Mouse (Mus musculus): ENCODE measurements at regions not wholly inside any gene's neighbourhood (a gene's known extent, or its start where the extent isn't known, plus 50 kb on each side); places are given as distances from the start of the nearest gene placed in this dataset.

DNA sequence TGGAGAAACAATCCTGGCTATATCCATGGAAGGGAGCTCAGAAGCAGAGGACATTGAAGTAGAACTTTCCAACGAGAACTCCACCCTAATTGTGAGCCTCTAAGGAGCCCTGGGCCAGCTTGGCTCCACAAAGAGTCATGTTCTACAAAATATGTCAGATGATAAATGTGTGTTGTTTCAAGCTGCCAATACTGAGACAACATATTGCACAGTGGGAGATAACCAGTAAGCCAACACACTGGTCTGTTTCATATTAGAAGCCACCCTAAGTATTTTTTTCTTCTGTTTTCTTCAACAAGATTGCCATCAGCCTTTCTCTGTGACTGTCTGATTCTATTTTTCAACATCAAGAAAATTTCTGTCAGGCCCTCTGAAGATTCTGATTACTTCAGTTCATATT is 289.5 kb upstream of the Pitrm1 start:
- H3K79me2 ChIP-seq (ENCODE audit: control insufficient read depth, insufficient read depth, low read length, poor library complexity) = no peaks in the 10 kb centered on the region
- H3K4me1 ChIP-seq (ENCODE audit: control insufficient read depth in 1 of 2, insufficient read depth in 2 of 2, low read length in 2 of 2) = no peaks in the 10 kb centered on the region
- H3K27me3 ChIP-seq (ENCODE audit: control insufficient read depth in 1 of 2, insufficient read depth in 2 of 2, low read length in 2 of 2) = no peaks in the 10 kb centered on the region
- H3K36me3 ChIP-seq (ENCODE audit: control insufficient read depth in 1 of 2, insufficient read depth in 2 of 2, low read length in 2 of 2) = no peaks in the 10 kb centered on the region
- TF ChIP-seq CHD1 (IDR thresholded peaks at IDR 0.05; ENCODE audit: low read depth, low read length) (no peak), MAZ (IDR thresholded peaks at IDR 0.05; ENCODE audit: low read depth, low read length) (no peak), TBP (IDR thresholded peaks at IDR 0.05; ENCODE audit: low read depth, low read length) (no peak)
- no peak for DNase-seq (ENCODE audit: low read depth, low spot score)
- H3K4me3 ChIP-seq (ENCODE audit: control insufficient read depth in 1 of 2, insufficient read depth in 1 of 2, low read depth in 2 of 2, low read length in 2 of 2) = no peak overlapping the region
- no peak overlapping the region for H3K9ac ChIP-seq (ENCODE audit: control insufficient read depth, low read depth, low read length, poor library complexity, severe bottlenecking)
- H3K27ac ChIP-seq (ENCODE audit: control insufficient read depth, low read depth, low read length) = no peak overlapping the region
- H3K9me3 ChIP-seq (replicated peaks; ENCODE audit: insufficient read depth, low read length) = no peaks in the 10 kb centered on the region

DNA sequence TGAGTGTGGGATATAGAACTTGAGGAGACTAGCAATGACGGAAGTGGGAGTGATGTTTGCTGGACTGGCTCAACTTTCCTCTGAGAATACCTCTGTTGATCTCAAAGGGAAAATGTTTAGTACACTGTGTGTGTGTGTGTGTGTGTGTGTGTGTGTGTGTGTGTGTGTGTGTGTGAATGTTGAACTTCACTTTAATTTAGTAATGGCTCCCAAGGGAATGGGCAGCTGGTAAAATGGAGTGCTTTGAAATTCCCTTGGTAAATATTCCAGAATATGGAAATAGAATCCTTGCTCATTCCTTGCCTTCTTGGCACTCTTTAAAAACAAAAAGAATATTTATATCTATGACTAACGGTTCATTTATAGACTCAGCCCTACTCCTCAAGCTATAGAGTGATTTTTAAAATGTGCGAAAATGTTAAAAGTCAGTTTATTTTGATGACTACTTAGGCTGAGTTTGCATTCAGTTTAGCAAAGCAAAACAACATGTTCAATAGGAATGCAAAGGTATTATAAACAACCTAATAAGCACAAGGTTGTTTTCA is 287.6 kb upstream of the Pitrm1 start:
- Histone ChIP-seq H3K79me2 (ENCODE audit: control insufficient read depth, insufficient read depth, low read length, poor library complexity) (no peaks in the 10 kb centered on the region), H3K27me3 (ENCODE audit: control insufficient read depth in 1 of 2, insufficient read depth in 2 of 2, low read length in 2 of 2) (no peaks in the 10 kb centered on the region)
- TF ChIP-seq KAT2A (conservative IDR thresholded peaks at IDR 0.05; ENCODE audit: low read depth, low read length) (no peak), POLR2A (IDR thresholded peaks at IDR 0.05; ENCODE audit: control insufficient read depth in 1 of 2, insufficient read depth in 1 of 2, low read depth in 1 of 2, low read length in 2 of 2, poor library complexity in 1 of 2) (no peak), CHD2 (IDR thresholded peaks at IDR 0.05; ENCODE audit: low read length) (no peak), JUND (IDR thresholded peaks at IDR 0.05; ENCODE audit: low read depth, low read length) (no peak), ZKSCAN1 (IDR thresholded peaks at IDR 0.05; ENCODE audit: low read depth, low read length) (no peak), NRF1 (IDR thresholded peaks at IDR 0.05; ENCODE audit: insufficient read depth, low read depth, low read length, poor library complexity, severe bottlenecking) (no peak), MYC (IDR thresholded peaks at IDR 0.05; ENCODE audit: low read depth, low read length) (no peak), UBTF (IDR thresholded peaks at IDR 0.05; ENCODE audit: borderline replicate concordance, insufficient read depth, low read depth, low read length) (no peak), CTCF (IDR thresholded peaks at IDR 0.05 in 2 of 3, conservative IDR thresholded peaks at IDR 0.05 in 1 of 3; ENCODE audit: control insufficient read depth in 1 of 3, insufficient read depth in 1 of 3, low read depth in 2 of 3, low read length in 3 of 3, poor library complexity in 1 of 3, severe bottlenecking in 1 of 3) (no peak), ELF1 (IDR thresholded peaks at IDR 0.05; ENCODE audit: low read depth, low read length) (no peak)

DNA sequence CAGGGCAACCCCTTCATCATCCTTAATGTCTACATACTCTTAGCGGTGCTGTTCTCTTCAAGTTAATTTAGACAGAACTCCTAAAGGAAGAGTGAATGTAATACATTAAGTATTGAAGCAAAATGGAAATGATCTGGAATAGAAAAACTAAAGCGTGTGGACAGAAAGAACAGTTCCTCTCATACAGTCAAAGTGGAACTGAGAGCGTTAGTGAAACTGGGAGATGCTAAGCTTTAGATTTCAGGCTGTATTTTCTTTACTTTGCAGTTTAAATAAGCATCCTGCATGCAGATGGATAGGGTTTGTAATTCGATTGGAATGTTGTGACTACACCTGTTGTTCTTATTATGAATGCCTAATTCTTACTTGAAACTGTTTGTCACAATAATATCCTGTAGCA is 286.5 kb upstream of the Pitrm1 start:
- H3K79me2 ChIP-seq (ENCODE audit: control insufficient read depth, insufficient read depth, low read length, poor library complexity) = no peaks in the 10 kb centered on the region
- H3K36me3 ChIP-seq (ENCODE audit: control insufficient read depth in 1 of 2, insufficient read depth in 2 of 2, low read length in 2 of 2) = no peaks in the 10 kb centered on the region
- H3K27me3 ChIP-seq (ENCODE audit: control insufficient read depth in 1 of 2, insufficient read depth in 2 of 2, low read length in 2 of 2) = no peaks in the 10 kb centered on the region
- DNase-seq (ENCODE audit: low read depth, low spot score) = no peak
- H3K4me3 ChIP-seq (ENCODE audit: control insufficient read depth in 1 of 2, insufficient read depth in 1 of 2, low read depth in 2 of 2, low read length in 2 of 2) = no peak overlapping the region
- no peaks in the 10 kb centered on the region for H3K9me3 ChIP-seq (replicated peaks; ENCODE audit: insufficient read depth, low read length)
- no peaks in the 10 kb centered on the region for H3K4me1 ChIP-seq (ENCODE audit: control insufficient read depth in 1 of 2, insufficient read depth in 2 of 2, low read length in 2 of 2)
- TF ChIP-seq TBP (IDR thresholded peaks at IDR 0.05; ENCODE audit: low read depth, low read length) = no peak
- TF ChIP-seq CTCF (IDR thresholded peaks at IDR 0.05 in 2 of 3, conservative IDR thresholded peaks at IDR 0.05 in 1 of 3; ENCODE audit: control insufficient read depth in 1 of 3, insufficient read depth in 1 of 3, low read depth in 2 of 3, low read length in 3 of 3, poor library complexity in 1 of 3, severe bottlenecking in 1 of 3) = no peak
- TF ChIP-seq TCF12 (IDR thresholded peaks at IDR 0.05; ENCODE audit: low read depth, low read length) = no peak
- TF ChIP-seq ETS1 (IDR thresholded peaks at IDR 0.05; ENCODE audit: low read depth, low read length) = no peak
- no peak for TF ChIP-seq MAFK (IDR thresholded peaks at IDR 0.05; ENCODE audit: borderline replicate concordance, low read depth, low read length)
- no peak for TF ChIP-seq HCFC1 (IDR thresholded peaks at IDR 0.05; ENCODE audit: low read depth, low read length)
- no peak for TF ChIP-seq RCOR1 (IDR thresholded peaks at IDR 0.05; ENCODE audit: low read depth, low read length)
- TF ChIP-seq MYC (IDR thresholded peaks at IDR 0.05; ENCODE audit: low read depth, low read length) = no peak
- TF ChIP-seq MAX (IDR thresholded peaks at IDR 0.05; ENCODE audit: low read length) = no peak
- TF ChIP-seq MYB (IDR thresholded peaks at IDR 0.05; ENCODE audit: low read depth, low read length) = no peak
- TF ChIP-seq UBTF (IDR thresholded peaks at IDR 0.05; ENCODE audit: borderline replicate concordance, insufficient read depth, low read depth, low read length) = no peak
- no peak for TF ChIP-seq MAZ (IDR thresholded peaks at IDR 0.05; ENCODE audit: low read depth, low read length)
- no peak for TF ChIP-seq USF1 (IDR thresholded peaks at IDR 0.05; ENCODE audit: low read depth, low read length)
- TF ChIP-seq POLR2AphosphoS2 (IDR thresholded peaks at IDR 0.05; ENCODE audit: low read length) = no peak
- TF ChIP-seq ZNF384 (IDR thresholded peaks at IDR 0.05; ENCODE audit: low read depth, low read length) = no peak
- no peak for TF ChIP-seq POLR2AphosphoS5 (IDR thresholded peaks at IDR 0.05; ENCODE audit: borderline replicate concordance, low read depth, low read length)
- no peak for TF ChIP-seq KAT2A (conservative IDR thresholded peaks at IDR 0.05; ENCODE audit: low read depth, low read length)
- TF ChIP-seq GATA1 (IDR thresholded peaks at IDR 0.05; ENCODE audit: low read depth, low read length) = no peak
- no peak overlapping the region for H3K27ac ChIP-seq (ENCODE audit: control insufficient read depth, low read depth, low read length)
- H3K9ac ChIP-seq (ENCODE audit: control insufficient read depth, low read depth, low read length, poor library complexity, severe bottlenecking) = no peak overlapping the region

More for the DNA sequence above, 287.6 kb upstream of the Pitrm1 start:
- no peak overlapping the region for H3K4me3 ChIP-seq (ENCODE audit: control insufficient read depth in 1 of 2, insufficient read depth in 1 of 2, low read depth in 2 of 2, low read length in 2 of 2)
- DNase-seq (ENCODE audit: low read depth, low spot score) = no peak
- no peak overlapping the region for H3K9ac ChIP-seq (ENCODE audit: control insufficient read depth, low read depth, low read length, poor library complexity, severe bottlenecking)
- H3K36me3 ChIP-seq (ENCODE audit: control insufficient read depth in 1 of 2, insufficient read depth in 2 of 2, low read length in 2 of 2) = no peaks in the 10 kb centered on the region
- no peak overlapping the region for H3K27ac ChIP-seq (ENCODE audit: control insufficient read depth, low read depth, low read length)
- H3K9me3 ChIP-seq (replicated peaks; ENCODE audit: insufficient read depth, low read length) = no peaks in the 10 kb centered on the region
- H3K4me1 ChIP-seq (ENCODE audit: control insufficient read depth in 1 of 2, insufficient read depth in 2 of 2, low read length in 2 of 2) = no peaks in the 10 kb centered on the region
